Mouse (Mus musculus) neural tube, embryonic 11.5 days (tissue): Measurements from ENCODE around the gene Dapk1. TPM values are rescaled to one million over a fixed set of nuclear protein-coding genes. Genes with fewer than 3 reads are reported as not detected.
"Not testable (repeated sequence)": the region's sequence is repeated elsewhere in the genome, so short reads cannot be mapped to it uniquely, and the experiment has no call there.

ENCODE experiments used
- ATAC-seq: fragments of 200-750 bp; cut with Nextera tagmentation; 2 replicates; pipeline ENCODE4 v1.8.0; 2017; ENCODE audit warnings: moderate number of reproducible peaks, mild to moderate bottlenecking, moderate TSS enrichment, moderate library complexity; ENCODE audit not compliant: insufficient read depth, low FRiP score, low TSS enrichment
- DNase-seq: peaks from one replicate; pipeline ENCODE4 v3.0.0-alpha.2; 2015; ENCODE audit warnings: low spot score
- H3K27ac ChIP-seq: fragments of 300-500 bp; sonication (generic); 2 replicates; pipeline ENCODE4 v1.5.1; 2014; ENCODE audit warnings: low read depth, mild to moderate bottlenecking, low read length
- H3K27me3 ChIP-seq: fragments of 300-500 bp; sonication (generic); 2 replicates; pipeline ENCODE4 v1.6.1; 2014; ENCODE audit warnings: mild to moderate bottlenecking, low read length, mixed read lengths; ENCODE audit not compliant: control insufficient read depth, insufficient read depth
- H3K36me3 ChIP-seq: fragments of 300-500 bp; sonication (generic); 2 replicates; pipeline ENCODE4 v1.6.1; 2014; ENCODE audit warnings: mild to moderate bottlenecking, low read length, moderate library complexity, mixed read lengths; ENCODE audit not compliant: control insufficient read depth, insufficient read depth
- H3K4me1 ChIP-seq: fragments of 300-500 bp; sonication (generic); 2 replicates; pipeline ENCODE4 v1.6.1; 2014; ENCODE audit warnings: low read length, mixed read lengths; ENCODE audit not compliant: control insufficient read depth, insufficient read depth
- H3K4me2 ChIP-seq: fragments of 300-500 bp; sonication (generic); 2 replicates; pipeline ENCODE4 v1.6.1; 2014; ENCODE audit warnings: low read depth, mild to moderate bottlenecking, moderate library complexity
- H3K4me3 ChIP-seq: fragments of 300-500 bp; sonication (generic); 2 replicates; pipeline ENCODE4 v1.5.1; 2014; ENCODE audit warnings: low read depth, low read length
- H3K9ac ChIP-seq: fragments of 300-500 bp; sonication (generic); 2 replicates; pipeline ENCODE4 v1.6.1; 2014; ENCODE audit warnings: mild to moderate bottlenecking, low read length
- H3K9me3 ChIP-seq: fragments of 300-500 bp; sonication (generic); 2 replicates; pipeline ENCODE4 v1.6.1; 2016; ENCODE audit warnings: low read length; ENCODE audit not compliant: control insufficient read depth
- WGBS: fragments of 180-500 bp; shearing (Covaris S2); extraction: QIAGEN DNeasy Blood & Tissue Kit; methylation state at CpG from one replicate; pipeline ENCODE4 v1.1.7; 2014; 5-methylcytosine and 5-hydroxymethylcytosine counted together
- polyA plus RNA-seq: library from polyadenylated mRNA; unstranded; fragments of >200 nt; fragmentation: Nextera tagmentation; extraction: Ambion mirVana; gene quantifications from 2 replicates; pipeline ENCODE4 v1.2.1, GENCODE M21; 2014

The Dapk1 gene
- polyA plus RNA-seq, 1 experiment from 2014 or later = 21.6 TPM

GRCm38 (mm10) chr13:60610558-60610957 is 8.8 kb downstream of the Dapk1 start:
- H3K36me3 ChIP-seq = no peaks in the 10 kb centered on the region; the same call in 1 of the 2 replicates
- H3K27ac ChIP-seq = no peak overlapping the region
- H3K27me3 ChIP-seq = no peaks in the 10 kb centered on the region
- H3K4me1 ChIP-seq = peaks cover 11% of the 10 kb centered on the region; the same call in 1 of the 2 replicates
- no peak for DNase-seq
- H3K9me3 ChIP-seq = no peaks in the 10 kb centered on the region
- H3K4me3 ChIP-seq = no peak overlapping the region
- H3K4me2 ChIP-seq = no peak overlapping the region
- ATAC-seq = no peak
- no peak overlapping the region for H3K9ac ChIP-seq
- WGBS = 66% methylated on average over 6 of the region's 6 CpGs

GRCm38 (mm10) chr13:60610971-60611370 is 9.2 kb downstream of the Dapk1 start:
- H3K4me3 ChIP-seq, H3K27ac ChIP-seq, ATAC-seq, H3K27me3 ChIP-seq, H3K9me3 ChIP-seq, H3K4me2 ChIP-seq, H3K36me3 ChIP-seq, H3K9ac ChIP-seq, DNase-seq: not testable (repeated sequence)
- WGBS = 89% methylated on average over 6 of the region's 6 CpGs
- peaks cover 11% of the 10 kb centered on the region; the same call in 1 of the 2 replicates for H3K4me1 ChIP-seq

- ATAC-seq = no peak
These were observed 10.4 kb downstream of the Dapk1 start for GRCm38 (mm10) chr13:60612160-60612559.

GRCm38 (mm10) chr13:60614154-60614553 is 12.4 kb downstream of the Dapk1 start:
- 84% methylated on average over 8 of the region's 8 CpGs for WGBS
- Histone ChIP-seq H3K4me1 (peaks cover 9% of the 10 kb centered on the region; the same call in 1 of the 2 replicates), H3K4me3 (no peak overlapping the region), H3K27me3 (no peaks in the 10 kb centered on the region), H3K4me2 (no peak overlapping the region), H3K36me3 (no peaks in the 10 kb centered on the region; the same call in 1 of the 2 replicates), H3K9ac (no peak overlapping the region), H3K9me3 (no peaks in the 10 kb centered on the region), H3K27ac (no peak overlapping the region)
- ATAC-seq = no peak
- no peak for DNase-seq

More at GRCm38 (mm10) chr13:60612160-60612559, 10.4 kb downstream of the Dapk1 start:
- Histone ChIP-seq H3K27ac (no peak overlapping the region), H3K27me3 (no peaks in the 10 kb centered on the region), H3K4me3 (no peak overlapping the region), H3K4me2 (no peak overlapping the region), H3K36me3 (no peaks in the 10 kb centered on the region; the same call in 1 of the 2 replicates), H3K4me1 (peaks cover 10% of the 10 kb centered on the region; the same call in 1 of the 2 replicates), H3K9me3 (no peaks in the 10 kb centered on the region), H3K9ac (no peak overlapping the region)
- DNase-seq = no peak
- 77% methylated on average over 3 of the region's 3 CpGs for WGBS

- H3K27ac ChIP-seq = no peak overlapping the region
- 68% methylated on average over 15 of the region's 15 CpGs for WGBS
- ATAC-seq (0 out of 2 replicates have a peak, but pooled peaks have one; percentile 4), DNase-seq (no peak)
- no peak overlapping the region for H3K9ac ChIP-seq
- no peak overlapping the region for H3K4me2 ChIP-seq
- peaks cover 8% of the 10 kb centered on the region; the same call in 1 of the 2 replicates for H3K4me1 ChIP-seq
- no peak overlapping the region for H3K4me3 ChIP-seq
- H3K9me3 ChIP-seq = no peaks in the 10 kb centered on the region
- no peaks in the 10 kb centered on the region for H3K27me3 ChIP-seq
- H3K36me3 ChIP-seq = no peaks in the 10 kb centered on the region; the same call in 1 of the 2 replicates
These were observed 13.4 kb downstream of the Dapk1 start for GRCm38 (mm10) chr13:60615057-60615650.

- no peak overlapping the region for H3K4me3 ChIP-seq
- H3K36me3 ChIP-seq = no peaks in the 10 kb centered on the region; the same call in 1 of the 2 replicates
- no peak overlapping the region for H3K27ac ChIP-seq
- no peaks in the 10 kb centered on the region for H3K27me3 ChIP-seq
- H3K9me3 ChIP-seq = no peaks in the 10 kb centered on the region
- DNase-seq = no peak
- H3K4me1 ChIP-seq = 0 out of 2 replicates have a peak, but pooled peaks cover 5% of the 10 kb centered on the region
- WGBS = 45% methylated on average over 6 of the region's 6 CpGs
- ATAC-seq = no peak
- no peak overlapping the region for H3K9ac ChIP-seq
- no peak overlapping the region for H3K4me2 ChIP-seq
These were observed 14.3 kb downstream of the Dapk1 start for GRCm38 (mm10) chr13:60616036-60616435.

- WGBS = 74% methylated on average over 9 of the region's 9 CpGs
These were observed 16.5 kb downstream of the Dapk1 start for GRCm38 (mm10) chr13:60618287-60618686.

GRCm38 (mm10) chr13:60619723-60620122 is 18.0 kb downstream of the Dapk1 start:
- Histone ChIP-seq H3K4me3 (no peak overlapping the region), H3K27ac (no peak overlapping the region), H3K27me3 (no peaks in the 10 kb centered on the region), H3K9me3 (no peaks in the 10 kb centered on the region), H3K4me2 (no peak overlapping the region), H3K4me1 (0 out of 2 replicates have a peak, but pooled peaks cover 5% of the 10 kb centered on the region), H3K36me3 (no peaks in the 10 kb centered on the region), H3K9ac (no peak overlapping the region)
- no peak for ATAC-seq
- 54% methylated on average over 6 of the region's 6 CpGs for WGBS
- no peak for DNase-seq

More at GRCm38 (mm10) chr13:60618287-60618686, 16.5 kb downstream of the Dapk1 start:
- H3K4me2 ChIP-seq = no peak overlapping the region
- H3K36me3 ChIP-seq = no peaks in the 10 kb centered on the region
- ATAC-seq (no peak), DNase-seq (no peak)
- no peak overlapping the region for H3K4me3 ChIP-seq
- no peak overlapping the region for H3K9ac ChIP-seq
- no peak overlapping the region for H3K27ac ChIP-seq
- H3K9me3 ChIP-seq = no peaks in the 10 kb centered on the region
- 0 out of 2 replicates have a peak, but pooled peaks cover 5% of the 10 kb centered on the region for H3K4me1 ChIP-seq
- H3K27me3 ChIP-seq = no peaks in the 10 kb centered on the region

GRCm38 (mm10) chr13:60621411-60621965 is 19.7 kb downstream of the Dapk1 start:
- no peak overlapping the region for H3K4me2 ChIP-seq
- no peaks in the 10 kb centered on the region for H3K9me3 ChIP-seq
- no peak overlapping the region for H3K9ac ChIP-seq
- no peaks in the 10 kb centered on the region for H3K27me3 ChIP-seq
- no peak for DNase-seq
- no peaks in the 10 kb centered on the region for H3K36me3 ChIP-seq
- H3K27ac ChIP-seq = no peak overlapping the region
- ATAC-seq = no peak
- WGBS = 41% methylated on average over 4 of the region's 4 CpGs
- H3K4me3 ChIP-seq = no peak overlapping the region
- 0 out of 2 replicates have a peak, but pooled peaks cover 5% of the 10 kb centered on the region for H3K4me1 ChIP-seq
